Mouse (Mus musculus) myocyte (in vitro differentiated cells): ENCODE results near the gene Fam20b.

ENCODE experiments used
- CEBPB ChIP-seq: IDR thresholded peaks from 2 replicates; pipeline ENCODE4 v1.6.1; 2011; ENCODE audit warnings: mild to moderate bottlenecking, moderate library complexity; ENCODE audit not compliant: poor library complexity, insufficient read depth, severe bottlenecking
- E2F4 ChIP-seq: IDR thresholded peaks from one replicate; pipeline ENCODE4 v1.6.1; 2011; ENCODE audit warnings: mild to moderate bottlenecking, control low read depth, moderate library complexity; ENCODE audit not compliant: insufficient read depth
- MAX ChIP-seq: IDR thresholded peaks from one replicate; pipeline ENCODE4 v1.6.1; 2011; ENCODE audit warnings: low read depth, mild to moderate bottlenecking, control low read depth
- MYOD1 ChIP-seq, 3 experiments: IDR thresholded peaks; one replicate each; pipeline ENCODE4 v1.6.1; 2011; ENCODE audit warnings: control low read depth in 2 of 3, low read depth in 2 of 3, mild to moderate bottlenecking in 2 of 3, moderate library complexity in 1 of 3; ENCODE audit not compliant: insufficient read length in 2 of 3, control insufficient read depth in 1 of 3
- MYOG ChIP-seq, 3 experiments: IDR thresholded peaks; one replicate each; pipeline ENCODE4 v1.6.1; 2011; ENCODE audit warnings: control low read depth in 2 of 3, low read depth in 2 of 3, mild to moderate bottlenecking in 2 of 3; ENCODE audit not compliant: insufficient read length in 2 of 3, control insufficient read depth in 1 of 3, insufficient read depth in 1 of 3
- POLR2A ChIP-seq: IDR thresholded peaks from one replicate; pipeline ENCODE4 v1.6.1; 2011; ENCODE audit warnings: low read depth, mild to moderate bottlenecking, control low read depth, moderate library complexity; ENCODE audit not compliant: insufficient read length
- POLR2AphosphoS2 ChIP-seq: IDR thresholded peaks from one replicate; pipeline ENCODE4 v1.6.1; 2011; ENCODE audit warnings: low read depth, control low read depth; ENCODE audit not compliant: insufficient read length
- REST ChIP-seq: IDR thresholded peaks from one replicate; pipeline ENCODE4 v1.6.1; 2011; ENCODE audit warnings: mild to moderate bottlenecking, control low read depth, moderate library complexity; ENCODE audit not compliant: insufficient read depth, insufficient read length
- SRF ChIP-seq: IDR thresholded peaks from one replicate; pipeline ENCODE4 v1.6.1; 2011; ENCODE audit warnings: low read depth; ENCODE audit not compliant: control insufficient read depth, insufficient read length
- TCF12 ChIP-seq: IDR thresholded peaks from one replicate; pipeline ENCODE4 v1.6.1; 2011; ENCODE audit warnings: mild to moderate bottlenecking, control low read depth; ENCODE audit not compliant: poor library complexity, insufficient read depth, severe bottlenecking
- TCF3 ChIP-seq: IDR thresholded peaks from one replicate; pipeline ENCODE4 v1.6.1; 2011; ENCODE audit warnings: low read depth, control low read depth; ENCODE audit not compliant: insufficient read length
- USF1 ChIP-seq: IDR thresholded peaks from one replicate; pipeline ENCODE4 v1.6.1; 2011; ENCODE audit warnings: low read depth, mild to moderate bottlenecking, control low read depth, moderate library complexity

GRCm38 (mm10) chr1:156669208-156669983 lies 49.5 kb downstream of the Fam20b start:
- TF ChIP-seq POLR2A, result no peak
- TF ChIP-seq MAX, result no peak
- no peak for TF ChIP-seq REST
- no peak for TF ChIP-seq USF1
- TF ChIP-seq MYOD1 (IDR thresholded peaks at IDR 0.05; ENCODE audit: control insufficient read depth in 1 of 3, insufficient read length in 2 of 3, low read depth in 2 of 3), result no peak
- no peak for TF ChIP-seq CEBPB
- no peak for TF ChIP-seq POLR2AphosphoS2
- TF ChIP-seq TCF12, result no peak
- no peak for TF ChIP-seq MYOG (IDR thresholded peaks at IDR 0.05; ENCODE audit: control insufficient read depth in 1 of 3, insufficient read depth in 1 of 3, insufficient read length in 2 of 3, low read depth in 2 of 3)
- TF ChIP-seq E2F4, result no peak
- no peak for TF ChIP-seq TCF3
- no peak for TF ChIP-seq SRF
